Mouse (Mus musculus) olfactory bulb, adult 2 months (tissue): ENCODE data around the gene Twnk.

Source experiments
- CTCF ChIP-seq: fragments of 200-500 bp; IDR thresholded peaks from 2 replicates; pipeline ENCODE4 v1.5.1; 2012; ENCODE audit warnings: low read depth, mild to moderate bottlenecking, low read length, moderate library complexity; ENCODE audit not compliant: insufficient read depth
- POLR2A ChIP-seq: fragments of 200-500 bp; IDR thresholded peaks from 2 replicates; pipeline ENCODE4 v1.6.1; 2012; ENCODE audit warnings: mild to moderate bottlenecking, low read depth, low read length, moderate library complexity; ENCODE audit not compliant: insufficient read depth

DNA sequence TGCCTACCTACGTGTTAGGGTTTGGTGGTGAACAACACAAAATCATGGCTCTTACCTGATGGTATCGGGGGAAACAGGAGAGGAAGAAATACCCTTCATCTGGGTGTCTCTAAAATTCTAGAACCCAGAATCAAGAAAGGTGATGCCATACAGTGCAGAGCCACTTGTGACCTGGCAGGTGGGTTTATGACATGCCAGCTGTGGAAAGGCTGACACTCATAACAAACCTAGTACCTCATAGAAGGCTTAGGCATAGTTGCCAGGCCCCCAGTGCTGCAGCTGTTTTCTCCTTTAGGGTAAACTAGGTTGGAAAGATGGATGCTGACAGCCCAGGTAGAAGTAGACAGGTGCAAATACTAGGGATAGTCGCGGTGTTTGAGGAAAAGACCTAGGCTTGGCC, 21.0 kb upstream of the Twnk start:
- TF ChIP-seq CTCF (no peak), POLR2A (no peak)
